ENCODE assay signal across 8 mouse cellular contexts in the genomic region with DNA sequence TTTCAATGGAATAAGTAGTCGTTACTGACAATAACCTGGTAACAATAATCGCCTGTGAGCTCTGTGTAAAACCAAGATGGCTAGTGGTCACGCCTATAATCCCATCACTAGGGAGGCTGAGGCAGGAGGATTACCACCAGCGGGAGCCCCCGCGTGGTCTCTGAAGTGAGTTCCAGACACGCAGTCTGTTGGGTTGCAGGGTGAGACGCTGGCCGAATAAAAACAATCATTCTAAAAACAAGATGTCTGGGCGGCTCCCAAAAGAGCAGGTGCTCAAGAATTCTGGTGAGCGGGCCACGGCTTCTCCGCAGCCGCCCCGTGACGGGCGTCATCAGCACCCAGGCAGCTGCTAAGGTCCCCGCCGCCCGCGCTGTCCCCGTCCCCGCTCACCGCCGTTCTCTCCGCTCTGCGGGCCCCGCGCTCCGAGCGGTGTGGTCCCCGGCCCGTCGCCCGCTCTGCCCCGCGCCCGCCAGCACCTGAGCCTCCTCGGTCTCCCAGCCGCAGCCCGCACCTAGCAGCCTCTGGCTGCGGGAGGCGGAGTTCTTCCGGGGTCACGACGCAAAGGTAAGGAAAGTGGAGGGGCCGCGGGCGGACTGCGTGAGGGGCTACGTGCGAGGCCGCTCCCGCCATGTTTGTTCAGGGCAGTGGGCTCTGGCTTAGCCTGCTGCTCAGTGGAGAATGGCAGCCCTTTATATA. TPM values are rescaled to one million over a fixed set of nuclear protein-coding genes. Genes with fewer than 3 reads are reported as not detected.
DNase-seq lines count a peak whose midpoint lies in the region; ATAC-seq lines count a peak whose summit lies in the region.

Miga1 (minus strand) TSS at position 546 of the 696 bp plus-strand sequence.

- DNase-seq in MEL-GATA-1-ER (ENCODE audit: extremely low read depth, low read depth) = peak; percentile 66
- peak; percentile 95 for DNase-seq in cerebellum, postnatal 10 days
- DNase-seq in frontal cortex, postnatal 10 days (ENCODE audit: low spot score in 2 of 2) = peak; percentile 80 to 84
- peak; percentile 85 for DNase-seq in hindbrain, embryonic 10.5 days (ENCODE audit: low spot score)
- DNase-seq in layer of hippocampus, adult 9-11 months = peak; percentile 85
- peak; percentile 36 for DNase-seq in ovary, adult 18-20 months (ENCODE audit: low spot score)
- DNase-seq in thymus, adult 18-20 months = peak; percentile 72 to 76

- H3K9ac ChIP-seq in lung, embryonic 15.5 days = peak within 1 kb of the TSS; percentile 59

- peak; percentile 85 for ATAC-seq in lung, embryonic 15.5 days (ENCODE audit: borderline replicate concordance, extremely low read depth, low FRiP score, low TSS enrichment)

- peaks cover 9% of the 10 kb centered on the region for H3K4me1 ChIP-seq in hindbrain, embryonic 10.5 days (replicated peaks)
- peaks cover 12% of the 10 kb centered on the region; the same call in 1 of the 2 replicates for H3K4me1 ChIP-seq in lung, embryonic 15.5 days

- H3K36me3 ChIP-seq in hindbrain, embryonic 10.5 days = peaks cover 29% of the 10 kb centered on the region
- peaks cover 9% of the 10 kb centered on the region; the same call in 1 of the 2 replicates for H3K36me3 ChIP-seq in lung, embryonic 15.5 days

- H3K27me3 ChIP-seq in hindbrain, embryonic 10.5 days (ENCODE audit: insufficient read depth, poor library complexity, severe bottlenecking) = no peaks in the 10 kb centered on the region
- H3K27me3 ChIP-seq in lung, embryonic 15.5 days = no peaks in the 10 kb centered on the region

- WGBS in hindbrain, embryonic 10.5 days = 3% methylated on average over 54 of the region's 54 CpGs
- WGBS in lung, embryonic 15.5 days = 2% methylated on average over 54 of the region's 54 CpGs

- H3K9me3 ChIP-seq in hindbrain, embryonic 10.5 days = no peaks in the 10 kb centered on the region
- H3K9me3 ChIP-seq in lung, embryonic 15.5 days = no peaks in the 10 kb centered on the region

- H3K27ac ChIP-seq in hindbrain, embryonic 10.5 days = peak within 1 kb of the TSS; percentile 93
- peak within 1 kb of the TSS; percentile 50; the same call in 1 of the 2 replicates for H3K27ac ChIP-seq in lung, embryonic 15.5 days

- peak within 1 kb of the TSS; percentile 94 for H3K4me3 ChIP-seq in hindbrain, embryonic 10.5 days
- peak within 1 kb of the TSS; percentile 94 for H3K4me3 ChIP-seq in lung, embryonic 15.5 days

- peak within 1 kb of the TSS; percentile 72 for H3K4me2 ChIP-seq in lung, embryonic 15.5 days

RNA-seq across cellular contexts. Expression of gene Miga1, which starts in this region (rescaled TPM):
- 16.4 and 16.9 TPM in 2 replicates for polyA plus RNA-seq in hindbrain, embryonic 10.5 days (2016; fragmentation: Nextera tagmentation; extraction: Ambion mirVana)
- polyA plus RNA-seq in lung, embryonic 15.5 days (2015; fragmentation: Nextera tagmentation; extraction: Ambion mirVana) = 15.6 and 16.1 TPM in 2 replicates

Comparison
In these comparisons a context has a peak if more than half of its experiments do, and no peak if none do; other contexts are left out.
1. Peak in every context shown above with its lines: DNase-seq, ATAC-seq, H3K4me3 ChIP-seq and H3K27ac ChIP-seq.
2. DNase-seq: peak in every context shown above with its lines; median percentile 95 in cerebellum, postnatal 10 days; 85 in hindbrain, embryonic 10.5 days; 85 in layer of hippocampus, adult 9-11 months; 82 in frontal cortex, postnatal 10 days; 74 in thymus, adult 18-20 months; 66 in MEL-GATA-1-ER; 36 in ovary, adult 18-20 months.